9 mouse cellular contexts compared by ENCODE assay signal in genomic region chr1:35653119-35653956, GRCm38 (mm10).
A peak's percentile ranks its signal among the peaks of the same experiment; 100 is the strongest.
DNase-seq lines count a peak whose midpoint lies in the region; ATAC-seq lines count a peak whose summit lies in the region.
"Had no signal": no experiment of that assay in that cellular context is flagged by ENCODE, and none has a peak within 500 bp of the region (broad histone marks: within the 10 kb centered on the region; RNA-seq: fewer than 3 reads in every experiment).

No protein-coding gene starts in this region.

- no peak overlapping the region for H3K4me3 ChIP-seq in kidney, embryonic 15.5 days (replicated peaks)
- no peak overlapping the region for H3K4me3 ChIP-seq in heart, embryonic 10.5 days
- H3K4me3 ChIP-seq: neural tube, embryonic 12.5 days had no signal

- no peak for DNase-seq in kidney, postnatal 10 days
- peak; percentile 29 for DNase-seq in brain, adult 2 months (ENCODE audit: low read depth, low spot score)
- DNase-seq in layer of hippocampus, adult 9-11 months, result peak; percentile 10
- DNase-seq in spleen, postnatal 4 days (ENCODE audit: low spot score in 2 of 2), result peak; percentile 46 to 65
- no peak for DNase-seq in gastrocnemius, postnatal 10 days
- DNase-seq in heart, embryonic 10.5 days (ENCODE audit: low spot score), result no peak

- no peak for ATAC-seq in kidney, embryonic 15.5 days (replicated peaks; ENCODE audit: low FRiP score)
- no peak for ATAC-seq in monocyte, adult 5-6 weeks (replicated peaks; ENCODE audit: insufficient number of reproducible peaks, low FRiP score, low TSS enrichment, poor library complexity, severe bottlenecking)

- 0 out of 2 replicates have a peak overlapping the region, but pooled peaks have one; percentile 7 for H3K4me2 ChIP-seq in kidney, embryonic 15.5 days
- H3K4me2 ChIP-seq: neural tube, embryonic 12.5 days had no signal

- 66% methylated on average over 13 of the region's 13 CpGs for WGBS in kidney, embryonic 15.5 days
- WGBS in heart, embryonic 10.5 days, result 77% methylated on average over 13 of the region's 13 CpGs

- H3K27me3 ChIP-seq in kidney, embryonic 15.5 days, result no peaks in the 10 kb centered on the region
- no peaks in the 10 kb centered on the region for H3K27me3 ChIP-seq in heart, embryonic 10.5 days (ENCODE audit: insufficient read depth, poor library complexity, severe bottlenecking)
- H3K27me3 ChIP-seq: neural tube, embryonic 12.5 days had no signal

- H3K9me3 ChIP-seq in kidney, embryonic 15.5 days (replicated peaks), result no peaks in the 10 kb centered on the region
- no peaks in the 10 kb centered on the region for H3K9me3 ChIP-seq in heart, embryonic 10.5 days
- H3K9me3 ChIP-seq: neural tube, embryonic 12.5 days had no signal

- H3K9ac ChIP-seq in kidney, embryonic 15.5 days, result no peak overlapping the region
- H3K9ac ChIP-seq: neural tube, embryonic 12.5 days had no signal

- H3K4me1 ChIP-seq in kidney, embryonic 15.5 days, result peaks cover 5% of the 10 kb centered on the region
- no peaks in the 10 kb centered on the region for H3K4me1 ChIP-seq in heart, embryonic 10.5 days
- H3K4me1 ChIP-seq: neural tube, embryonic 12.5 days had no signal

- peak overlapping the region; percentile 27; the same call in 1 of the 2 replicates for H3K27ac ChIP-seq in kidney, embryonic 15.5 days
- no peak overlapping the region for H3K27ac ChIP-seq in heart, embryonic 10.5 days
- H3K27ac ChIP-seq: neural tube, embryonic 12.5 days had no signal

- H3K36me3 ChIP-seq in kidney, embryonic 15.5 days, result no peaks in the 10 kb centered on the region
- H3K36me3 ChIP-seq in heart, embryonic 10.5 days, result no peaks in the 10 kb centered on the region
- H3K36me3 ChIP-seq: neural tube, embryonic 12.5 days had no signal

Comparison
In these comparisons a context has a peak if more than half of its experiments do, and no peak if none do; other contexts are left out.
1. DNase-seq: peak in brain, adult 2 months (single experiment), layer of hippocampus, adult 9-11 months (single experiment) and spleen, postnatal 4 days (2 of 2); none in kidney, postnatal 10 days (single experiment), gastrocnemius, postnatal 10 days (single experiment) and heart, embryonic 10.5 days (single experiment).